Mouse (Mus musculus) liver, adult 2 months (tissue): Measurements from ENCODE around the gene Dpf3. TPM values are rescaled to one million over a fixed set of nuclear protein-coding genes. Genes with fewer than 3 reads are reported as not detected.

Experiments
- DNase-seq: peaks from one replicate; pipeline ENCODE4 v3.0.0-alpha.2; 2011; ENCODE audit warnings: low read depth, low spot score; ENCODE audit errors: extremely low read depth
- H3K27ac ChIP-seq: fragments of 200-500 bp; replicated peaks from 2 replicates; pipeline ENCODE4 v1.5.1; 2012; ENCODE audit warnings: low read depth, mild to moderate bottlenecking, control low read depth, inconsistent platforms, low read length; ENCODE audit not compliant: insufficient read depth
- H3K27me3 ChIP-seq: fragments of 200-500 bp; 2 replicates; pipeline ENCODE4 v1.6.1; 2012; ENCODE audit warnings: mild to moderate bottlenecking, moderate library complexity, low read length, inconsistent platforms; ENCODE audit not compliant: control insufficient read depth, insufficient read depth
- H3K36me3 ChIP-seq: fragments of 200-500 bp; 2 replicates; pipeline ENCODE4 v1.6.1; 2012; ENCODE audit warnings: low read length, inconsistent platforms; ENCODE audit not compliant: control insufficient read depth, insufficient read depth
- H3K4me1 ChIP-seq: fragments of 200-500 bp; 2 replicates; pipeline ENCODE4 v1.6.1; 2011; ENCODE audit warnings: low read length; ENCODE audit not compliant: control insufficient read depth, insufficient read depth
- H3K4me3 ChIP-seq: fragments of 200-500 bp; 2 replicates; pipeline ENCODE4 v1.5.1; 2011; ENCODE audit warnings: low read depth, mild to moderate bottlenecking, control low read depth, low read length, moderate library complexity; ENCODE audit not compliant: insufficient read depth
- H3K79me2 ChIP-seq: fragments of 200-500 bp; 2 replicates; pipeline ENCODE4 v1.6.1; 2012; ENCODE audit warnings: inconsistent platforms, mild to moderate bottlenecking, low read length, moderate library complexity; ENCODE audit not compliant: control insufficient read depth, insufficient read depth
- H3K9ac ChIP-seq: fragments of 200-500 bp; 2 replicates; pipeline ENCODE4 v1.6.1; 2012; ENCODE audit warnings: low read depth, mild to moderate bottlenecking, control low read depth, inconsistent platforms, low read length
- CTCF ChIP-seq: fragments of 200-500 bp; IDR thresholded peaks from 2 replicates; pipeline ENCODE4 v1.5.1; 2011; ENCODE audit warnings: low read depth, low read length, control low read depth
- POLR2A ChIP-seq: fragments of 200-500 bp; IDR thresholded peaks from 2 replicates; pipeline ENCODE4 v1.6.1; 2011; ENCODE audit warnings: low read length, control low read depth; ENCODE audit not compliant: insufficient read depth; ENCODE audit errors: extremely low read depth
- WGBS: fragments of 180-500 bp; shearing (Covaris S2); methylation state at CpG from one replicate; pipeline ENCODE4 v1.1.7; 2018; 5-methylcytosine and 5-hydroxymethylcytosine counted together
- polyA plus RNA-seq: library from polyadenylated mRNA; depleted of rRNA; stranded (reverse); fragments of >200 nt; gene quantifications from 2 replicates; pipeline ENCODE4 v1.2.3, GENCODE M21; 2012
- total RNA-seq: library from RNA; depleted of rRNA; stranded (reverse); fragments of >200 nt; gene quantifications from 2 replicates; pipeline ENCODE4 v1.2.3, GENCODE M21; 2014

Gene Dpf3
- total and polyA plus RNA-seq, 2 experiments: 1.6 to 2.4 TPM

- no peak for DNase-seq
- no peak overlapping the region for H3K27ac ChIP-seq
- 33% methylated on average over 5 of the region's 5 CpGs for WGBS
- H3K27me3 ChIP-seq: no peaks in the 10 kb centered on the region
- H3K9ac ChIP-seq: no peak overlapping the region
- no peak overlapping the region for H3K4me3 ChIP-seq
- 0 out of 2 replicates have a peak, but pooled peaks cover 3% of the 10 kb centered on the region for H3K4me1 ChIP-seq
- TF ChIP-seq POLR2A (no peak), CTCF (no peak)
- H3K79me2 ChIP-seq: no peaks in the 10 kb centered on the region; the same call in none of the 2 replicates
- H3K36me3 ChIP-seq: no peaks in the 10 kb centered on the region
These were observed 32.7 kb downstream of the Dpf3 start for GRCm38 (mm10) chr12:83454697-83455321.

- Histone ChIP-seq H3K27ac (no peak overlapping the region), H3K4me3 (no peak overlapping the region), H3K27me3 (no peaks in the 10 kb centered on the region), H3K4me1 (0 out of 2 replicates have a peak, but pooled peaks cover 3% of the 10 kb centered on the region), H3K36me3 (no peaks in the 10 kb centered on the region), H3K79me2 (no peaks in the 10 kb centered on the region; the same call in none of the 2 replicates), H3K9ac (no peak overlapping the region)
- TF ChIP-seq POLR2A: no peak
- peak; percentile 29 for TF ChIP-seq CTCF
- DNase-seq: peak; percentile 84
- WGBS: 20% methylated on average over 8 of the region's 8 CpGs
These were observed 35.7 kb downstream of the Dpf3 start for GRCm38 (mm10) chr12:83451850-83452249.

- Histone ChIP-seq H3K36me3 (no peaks in the 10 kb centered on the region), H3K4me1 (peaks cover 6% of the 10 kb centered on the region), H3K9ac (no peak overlapping the region), H3K4me3 (no peak overlapping the region), H3K27ac (no peak overlapping the region), H3K79me2 (no peaks in the 10 kb centered on the region; the same call in none of the 2 replicates), H3K27me3 (no peaks in the 10 kb centered on the region)
- 92% methylated on average over 1 of the region's 1 CpGs for WGBS
- TF ChIP-seq CTCF (no peak), POLR2A (no peak)
- DNase-seq: no peak
These were observed 37.0 kb downstream of the Dpf3 start for GRCm38 (mm10) chr12:83450471-83450870.

- H3K4me1 ChIP-seq: peaks cover 12% of the 10 kb centered on the region
These were observed 38.3 kb downstream of the Dpf3 start for GRCm38 (mm10) chr12:83449202-83449601.

GRCm38 (mm10) chr12:83445587-83445986 is 41.9 kb downstream of the Dpf3 start:
- H3K79me2 ChIP-seq: no peaks in the 10 kb centered on the region; the same call in 1 of the 2 replicates
- TF ChIP-seq CTCF (no peak), POLR2A (no peak)
- H3K9ac ChIP-seq: no peak overlapping the region
- no peaks in the 10 kb centered on the region for H3K27me3 ChIP-seq
- no peak overlapping the region; the same call in 1 of the 2 replicates for H3K27ac ChIP-seq
- H3K4me1 ChIP-seq: peaks cover 8% of the 10 kb centered on the region
- DNase-seq: peak; percentile 65
- no peaks in the 10 kb centered on the region for H3K36me3 ChIP-seq
- WGBS: 19% methylated on average over 6 of the region's 6 CpGs
- no peak overlapping the region for H3K4me3 ChIP-seq

More at GRCm38 (mm10) chr12:83449202-83449601, 38.3 kb downstream of the Dpf3 start:
- no peak overlapping the region for H3K27ac ChIP-seq
- no peak for TF ChIP-seq POLR2A
- no peak for TF ChIP-seq CTCF
- no peaks in the 10 kb centered on the region for H3K27me3 ChIP-seq
- no peak overlapping the region for H3K4me3 ChIP-seq
- no peak for DNase-seq
- H3K79me2 ChIP-seq: no peaks in the 10 kb centered on the region; the same call in none of the 2 replicates
- no peak overlapping the region for H3K9ac ChIP-seq
- WGBS: 91% methylated on average over 7 of the region's 7 CpGs
- no peaks in the 10 kb centered on the region for H3K36me3 ChIP-seq

GRCm38 (mm10) chr12:83444448-83444847 is 43.1 kb downstream of the Dpf3 start:
- H3K4me1 ChIP-seq: peaks cover 8% of the 10 kb centered on the region
- no peaks in the 10 kb centered on the region for H3K27me3 ChIP-seq
- H3K36me3 ChIP-seq: no peaks in the 10 kb centered on the region
- no peak for TF ChIP-seq CTCF
- no peak for TF ChIP-seq POLR2A
- 70% methylated on average over 2 of the region's 2 CpGs for WGBS
- peak; percentile 9 for DNase-seq
- H3K79me2 ChIP-seq: no peaks in the 10 kb centered on the region
- H3K27ac ChIP-seq: no peak overlapping the region
- no peak overlapping the region for H3K4me3 ChIP-seq
- no peak overlapping the region for H3K9ac ChIP-seq
